Mouse (Mus musculus) duodenum, adult 2 months (tissue): ENCODE measurements around the gene Spop. TPM values are rescaled to one million over a fixed set of nuclear protein-coding genes. Genes with fewer than 3 reads are reported as not detected.

Source experiments
- polyA plus RNA-seq: library from polyadenylated mRNA; depleted of rRNA; stranded (reverse); fragments of >200 nt; gene quantifications from 2 replicates; pipeline ENCODE4 v1.2.3, GENCODE M21; 2012; ENCODE audit warnings: low replicate concordance; rRNA removed

The Spop gene
- polyA plus RNA-seq, result 15.0 and 27.9 TPM in 2 replicates

GRCm38 (mm10) chr11:95413641-95414535 lies at the start of gene Spop:
Gene Spop, plus strand, starts transcription at chr11:95414080.

DNA sequence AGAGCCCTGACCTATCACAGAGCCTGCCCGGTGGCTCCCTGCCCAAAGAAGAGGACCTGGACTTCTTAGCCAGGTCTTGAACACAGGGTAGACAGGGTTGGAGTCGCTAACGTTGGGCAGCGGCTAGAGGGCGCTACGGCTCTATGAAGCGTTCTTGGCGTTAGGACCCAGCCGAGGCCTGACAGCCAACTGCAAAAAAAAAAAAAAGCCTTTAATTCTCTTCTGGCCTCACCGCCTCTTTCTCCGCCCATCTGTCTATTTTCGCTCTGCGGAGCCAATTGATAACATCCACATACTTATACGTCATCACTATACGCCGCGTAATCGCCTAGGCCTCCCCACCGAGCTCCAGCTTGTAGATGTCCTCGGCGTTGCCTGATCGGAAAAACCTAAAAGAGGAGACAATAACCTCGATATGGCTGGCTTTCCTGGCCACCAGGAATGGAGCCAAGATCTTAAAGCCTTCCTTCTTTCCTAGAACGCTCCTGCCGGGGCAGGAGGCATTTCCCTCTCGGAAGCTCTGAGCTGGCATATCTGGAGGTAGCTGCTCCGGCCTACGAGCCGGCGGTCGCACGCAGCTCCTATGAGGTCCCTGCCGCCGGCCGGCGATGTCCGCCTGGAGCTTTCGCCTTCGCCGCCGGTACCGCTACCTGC lies 29.4 kb upstream of the Spop start, which contains the start of gene Slc35b1:
Slc35b1 (plus strand) TSS at position 374 of the 654 bp plus-strand sequence.

GRCm38 (mm10) chr11:95514298-95514861 lies 100.5 kb downstream of the Spop start, which contains the start of gene Nxph3:
Gene Nxph3, minus strand, starts transcription at chr11:95514570.

Other genes starting within 250 kb of the Spop start
- 0.09 TPM in 1 of 2 replicates, not detected in the other for gene Tac4, start 152.6 kb upstream of the Spop start, polyA plus RNA-seq
- 14.3 and 17.1 TPM in 2 replicates for gene Kat7, start 103.8 kb upstream of the Spop start, polyA plus RNA-seq
- 16.6 and 17.2 TPM in 2 replicates for gene Fam117a, start 77.1 kb upstream of the Spop start, polyA plus RNA-seq
- gene Slc35b1, start 29.4 kb upstream of the Spop start, polyA plus RNA-seq, result 101 and 183 TPM in 2 replicates
- gene Nxph3, start 100.5 kb downstream of the Spop start, polyA plus RNA-seq, result 0.36 and 0.45 TPM in 2 replicates
- 5.6 and 8.4 TPM in 2 replicates for gene Ngfr, start 173.7 kb downstream of the Spop start, polyA plus RNA-seq